Mouse (Mus musculus) mesoderm, embryonic 11.5 days (tissue): ENCODE measurements around the gene Safb2.
A peak's percentile ranks its signal among the peaks of the same experiment; 100 is the strongest.

Experiments used
- DNase-seq: peaks from one replicate; pipeline ENCODE4 v3.0.0-alpha.2; 2012; ENCODE audit warnings: low read depth, low spot score

Gene Safb2

GRCm38 (mm10) chr17:56560131-56560530, 24.3 kb downstream of the Safb2 start:
- DNase-seq = no peak

GRCm38 (mm10) chr17:56559386-56559785, 25.0 kb downstream of the Safb2 start:
- DNase-seq = no peak

- DNase-seq = peak; percentile 77
Observed at GRCm38 (mm10) chr17:56558448-56558847, 25.9 kb downstream of the Safb2 start.

GRCm38 (mm10) chr17:56554122-56554551, 30.2 kb downstream of the Safb2 start, which contains the start of gene Gm20219:
Gm20219 (minus strand) TSS chr17:56554387.
- DNase-seq = no peak

- peak; percentile 87 for DNase-seq
Observed at GRCm38 (mm10) chr17:56552781-56553363, 31.5 kb downstream of the Safb2 start.

GRCm38 (mm10) chr17:56551841-56552581, 32.4 kb downstream of the Safb2 start:
- no peak for DNase-seq

GRCm38 (mm10) chr17:56550784-56551475, 33.5 kb downstream of the Safb2 start:
- no peak for DNase-seq

GRCm38 (mm10) chr17:56548605-56549105, 35.7 kb downstream of the Safb2 start:
- no peak for DNase-seq

GRCm38 (mm10) chr17:56547846-56548604, 36.4 kb downstream of the Safb2 start:
- no peak for DNase-seq

GRCm38 (mm10) chr17:56547116-56547845, 37.1 kb downstream of the Safb2 start:
- no peak for DNase-seq

GRCm38 (mm10) chr17:56546576-56546975, 37.8 kb downstream of the Safb2 start:
- DNase-seq = no peak

- DNase-seq = no peak
Observed at GRCm38 (mm10) chr17:56545945-56546344, 38.4 kb downstream of the Safb2 start.

GRCm38 (mm10) chr17:56544699-56545387, 39.5 kb downstream of the Safb2 start:
- DNase-seq = no peak

- no peak for DNase-seq
Observed at GRCm38 (mm10) chr17:56543684-56544224, 40.6 kb downstream of the Safb2 start.

- DNase-seq = no peak
Observed at GRCm38 (mm10) chr17:56542736-56543135, 41.6 kb downstream of the Safb2 start.

- DNase-seq = no peak
Observed at GRCm38 (mm10) chr17:56540562-56540975, 43.8 kb downstream of the Safb2 start.

- DNase-seq = peak; percentile 39
Observed at GRCm38 (mm10) chr17:56537912-56538311, 46.5 kb downstream of the Safb2 start.

GRCm38 (mm10) chr17:56536874-56537273, 47.5 kb downstream of the Safb2 start:
- DNase-seq = no peak

- DNase-seq = no peak
Observed at GRCm38 (mm10) chr17:56536192-56536591, 48.2 kb downstream of the Safb2 start.

GRCm38 (mm10) chr17:56524943-56525342, 59.4 kb downstream of the Safb2 start:
- DNase-seq = no peak
